8 mouse cellular contexts compared by ENCODE assay signal in genomic region chr7:16921881-16922335, GRCm38 (mm10). TPM values are rescaled to one million over a fixed set of nuclear protein-coding genes. Genes with fewer than 3 reads are reported as not detected.
DNase-seq lines count a peak whose midpoint lies in the region; ATAC-seq and TF ChIP-seq lines count a peak whose summit lies in the region.

No protein-coding gene starts in this region.

- peaks cover 5% of the 10 kb centered on the region; the same call in 1 of the 2 replicates for H3K79me2 ChIP-seq in heart, adult 2 months (replicated peaks; ENCODE audit: control insufficient read depth, insufficient read depth, low read length)

- 37% methylated on average over 6 of the region's 6 CpGs for WGBS in heart, adult 2 months
- WGBS in embryonic facial prominence, embryonic 12.5 days, result 33% methylated on average over 6 of the region's 6 CpGs
- WGBS in midbrain, embryonic 13.5 days, result 40% methylated on average over 6 of the region's 6 CpGs

- DNase-seq in heart, adult 2 months, result no peak
- DNase-seq in heart, adult 8-10 months (ENCODE audit: low spot score), result no peak
- DNase-seq in kidney, adult 18-20 months, result peak; percentile 58
- DNase-seq in frontal cortex, adult 2 months (ENCODE audit: extremely low spot score in 1 of 2, low spot score in 1 of 2), result no peak
- DNase-seq in right cerebral cortex, postnatal 10 days (ENCODE audit: low spot score in 2 of 2), result no peak
- DNase-seq in lung, postnatal 14 days, result no peak

- no peak for TF ChIP-seq POLR2A in heart, adult 2 months (IDR thresholded peaks at IDR 0.05; ENCODE audit: insufficient read depth, low read depth, low read length)

- no peak for TF ChIP-seq CTCF in heart, adult 2 months (IDR thresholded peaks at IDR 0.05)

- no peak for ATAC-seq in embryonic facial prominence, embryonic 12.5 days (ENCODE audit: insufficient number of reproducible peaks, insufficient read depth, low FRiP score, low TSS enrichment)
- no peak for ATAC-seq in midbrain, embryonic 13.5 days

- H3K27ac ChIP-seq in heart, adult 2 months, result peak overlapping the region; percentile 12; the same call in 1 of the 2 replicates
- peak overlapping the region; percentile 97 for H3K27ac ChIP-seq in embryonic facial prominence, embryonic 12.5 days
- H3K27ac ChIP-seq in midbrain, embryonic 13.5 days, result peak overlapping the region; percentile 98

- H3K4me3 ChIP-seq in heart, adult 2 months, result peak overlapping the region; percentile 98; the same call in 1 of the 2 replicates
- peak overlapping the region; percentile 96 for H3K4me3 ChIP-seq in embryonic facial prominence, embryonic 12.5 days
- H3K4me3 ChIP-seq in midbrain, embryonic 13.5 days (replicated peaks), result peak overlapping the region; percentile 72

- H3K36me3 ChIP-seq in heart, adult 2 months (ENCODE audit: control insufficient read depth, insufficient read depth, low read length), result no peaks in the 10 kb centered on the region
- H3K36me3 ChIP-seq in embryonic facial prominence, embryonic 12.5 days, result peaks cover 27% of the 10 kb centered on the region
- peaks cover 41% of the 10 kb centered on the region for H3K36me3 ChIP-seq in midbrain, embryonic 13.5 days

- H3K27me3 ChIP-seq in heart, adult 2 months (ENCODE audit: control insufficient read depth, insufficient read depth, low read length), result no peaks in the 10 kb centered on the region
- H3K27me3 ChIP-seq in embryonic facial prominence, embryonic 12.5 days, result no peaks in the 10 kb centered on the region
- H3K27me3 ChIP-seq in midbrain, embryonic 13.5 days, result no peaks in the 10 kb centered on the region

- peak overlapping the region; percentile 88 for H3K4me2 ChIP-seq in embryonic facial prominence, embryonic 12.5 days (replicated peaks)
- peak overlapping the region; percentile 85 for H3K4me2 ChIP-seq in midbrain, embryonic 13.5 days (replicated peaks)

- no peaks in the 10 kb centered on the region for H3K9me3 ChIP-seq in embryonic facial prominence, embryonic 12.5 days
- H3K9me3 ChIP-seq in midbrain, embryonic 13.5 days, result no peaks in the 10 kb centered on the region

- H3K9ac ChIP-seq in heart, adult 2 months (ENCODE audit: low read depth, low read length), result peak overlapping the region; percentile 35
- H3K9ac ChIP-seq in embryonic facial prominence, embryonic 12.5 days, result peak overlapping the region; percentile 97
- H3K9ac ChIP-seq in midbrain, embryonic 13.5 days (replicated peaks), result peak overlapping the region; percentile 99

- no peak for TF ChIP-seq EP300 in heart, adult 2 months (IDR thresholded peaks at IDR 0.05; ENCODE audit: insufficient read depth, low read depth, low read length)

- intact Hi-C loops in heart, adult 2 months (cut with DNase I), result loop anchor here (10.0 kb wide), 1 partner anchor 307 kb away; the partner anchor contains the start of gene Arhgap35

- H3K4me1 ChIP-seq in heart, adult 2 months (ENCODE audit: control insufficient read depth, insufficient read depth, low read length), result peaks cover 15% of the 10 kb centered on the region
- peaks cover 47% of the 10 kb centered on the region for H3K4me1 ChIP-seq in embryonic facial prominence, embryonic 12.5 days
- H3K4me1 ChIP-seq in midbrain, embryonic 13.5 days (replicated peaks), result peaks cover 60% of the 10 kb centered on the region

RNA-seq across cellular contexts. Expression of gene Calm3, which starts 2.0 kb away (rescaled TPM):
- 100 to 1,000 TPM; 168 to 175 TPM for total RNA-seq in heart, adult 2 months (2021)
- polyA plus RNA-seq in heart, adult 2 months (2012; rRNA removed), result 163 and 206 TPM in 2 replicates
- 100 to 1,000 TPM; 153 to 208 (median 191) TPM for total RNA-seq in heart, adult 8-10 months (2022)
- 123 and 134 TPM in 2 replicates for polyA plus RNA-seq in embryonic facial prominence, embryonic 12.5 days (2016; fragmentation: Nextera tagmentation; extraction: Ambion mirVana)
- 297 and 325 TPM in 2 replicates for polyA plus RNA-seq in midbrain, embryonic 13.5 days (2015; fragmentation: Nextera tagmentation; extraction: Ambion mirVana)
- 1,679 and 1,948 TPM in 2 replicates for polyA plus RNA-seq in frontal cortex, adult 2 months (2012; rRNA removed)

RNA-seq across cellular contexts. Expression of gene Ptgir, which starts 15.6 kb away (rescaled TPM):
- 1 to 10 TPM; 1.9 to 2.9 TPM for total RNA-seq in heart, adult 2 months (2021)
- polyA plus RNA-seq in heart, adult 2 months (2012; rRNA removed), result 5.2 and 7.4 TPM in 2 replicates
- 1 to 10 TPM; 1.9 to 3.5 (median 3.1) TPM for total RNA-seq in heart, adult 8-10 months (2022)
- 1.7 and 2.2 TPM in 2 replicates for polyA plus RNA-seq in embryonic facial prominence, embryonic 12.5 days (2016; fragmentation: Nextera tagmentation; extraction: Ambion mirVana)
- 0.41 and 0.54 TPM in 2 replicates for polyA plus RNA-seq in midbrain, embryonic 13.5 days (2015; fragmentation: Nextera tagmentation; extraction: Ambion mirVana)
- 0.20 and 0.25 TPM in 2 replicates for polyA plus RNA-seq in frontal cortex, adult 2 months (2012; rRNA removed)

RNA-seq across cellular contexts. Expression of gene Pnmal2, which starts 22.6 kb away (rescaled TPM):
- 1 to 10 TPM; 3.8 to 4.1 TPM for total RNA-seq in heart, adult 2 months (2021)
- polyA plus RNA-seq in heart, adult 2 months (2012; rRNA removed), result 3.5 and 4.4 TPM in 2 replicates
- 1 to 10 TPM; 3.5 to 4.9 (median 4.3) TPM for total RNA-seq in heart, adult 8-10 months (2022)
- polyA plus RNA-seq in embryonic facial prominence, embryonic 12.5 days (2016; fragmentation: Nextera tagmentation; extraction: Ambion mirVana), result 15.9 and 16.6 TPM in 2 replicates
- 119 and 120 TPM in 2 replicates for polyA plus RNA-seq in midbrain, embryonic 13.5 days (2015; fragmentation: Nextera tagmentation; extraction: Ambion mirVana)
- 132 and 134 TPM in 2 replicates for polyA plus RNA-seq in frontal cortex, adult 2 months (2012; rRNA removed)

RNA-seq across cellular contexts. Expression of gene Gng8, which starts 30.3 kb away (rescaled TPM):
- total RNA-seq in heart, adult 2 months (2021), result 1 to 10 TPM in 1 of 2 experiments, under 1 TPM in 1; 0.47 to 1.6 TPM
- 7.4 and 13.1 TPM in 2 replicates for polyA plus RNA-seq in heart, adult 2 months (2012; rRNA removed)
- 1 to 10 TPM; 1.0 to 1.5 (median 1.1) TPM for total RNA-seq in heart, adult 8-10 months (2022)
- polyA plus RNA-seq in embryonic facial prominence, embryonic 12.5 days (2016; fragmentation: Nextera tagmentation; extraction: Ambion mirVana), result 21.5 and 22.7 TPM in 2 replicates
- polyA plus RNA-seq in midbrain, embryonic 13.5 days (2015; fragmentation: Nextera tagmentation; extraction: Ambion mirVana), result 23.4 and 30.8 TPM in 2 replicates
- 5.9 and 7.6 TPM in 2 replicates for polyA plus RNA-seq in frontal cortex, adult 2 months (2012; rRNA removed)

RNA-seq across cellular contexts. Expression of gene Pnmal1, which starts 37.6 kb away (rescaled TPM):
- total RNA-seq in heart, adult 2 months (2021), result under 1 TPM in 1 of 2 experiments, not detected in 1; 0.11 TPM
- polyA plus RNA-seq in heart, adult 2 months (2012; rRNA removed), result 0.06 TPM in 2 replicates
- not detected for total RNA-seq in heart, adult 8-10 months (2022)
- polyA plus RNA-seq in embryonic facial prominence, embryonic 12.5 days (2016; fragmentation: Nextera tagmentation; extraction: Ambion mirVana), result 2.8 and 3.6 TPM in 2 replicates
- 54.7 and 60.8 TPM in 2 replicates for polyA plus RNA-seq in midbrain, embryonic 13.5 days (2015; fragmentation: Nextera tagmentation; extraction: Ambion mirVana)
- 63.1 and 73.0 TPM in 2 replicates for polyA plus RNA-seq in frontal cortex, adult 2 months (2012; rRNA removed)

Comparison
In these comparisons a context has a peak if more than half of its experiments do, and no peak if none do; other contexts are left out.
1. H3K27ac ChIP-seq: peak in every context shown above with its lines; median percentile 98 in midbrain, embryonic 13.5 days; 97 in embryonic facial prominence, embryonic 12.5 days; 12 in heart, adult 2 months.
2. H3K9ac ChIP-seq: peak in every context shown above with its lines; median percentile 99 in midbrain, embryonic 13.5 days; 97 in embryonic facial prominence, embryonic 12.5 days; 35 in heart, adult 2 months.